Mouse (Mus musculus): Measurements from ENCODE around the gene 5830473C10Rik. TPM values are rescaled to one million over a fixed set of nuclear protein-coding genes. Genes with fewer than 3 reads are reported as not detected.

The 5830473C10Rik gene
- polyA plus RNA-seq (2021): 0.06 TPM

DNA sequence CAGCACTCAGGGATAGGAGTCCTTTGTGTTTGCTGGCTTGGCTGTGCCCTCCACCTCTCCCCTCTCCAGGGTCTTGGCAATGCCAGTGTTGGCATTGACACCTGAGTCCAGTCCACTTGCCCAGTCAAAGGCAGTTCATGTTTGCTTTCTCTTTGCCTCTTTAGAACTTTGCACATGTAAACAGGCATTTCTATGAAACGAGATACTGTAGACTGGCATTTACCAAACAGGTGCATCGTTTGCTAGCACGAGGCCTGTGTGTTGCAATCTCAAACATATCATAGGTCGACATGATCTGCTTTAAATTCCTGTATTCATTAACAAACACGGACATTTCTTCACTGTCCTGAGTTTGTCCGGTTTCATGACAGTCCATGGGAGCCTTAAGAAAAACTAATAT, at the start of gene 5830473C10Rik:
Gene 5830473C10Rik (plus strand): TSS at position 365 of the 400 bp plus-strand sequence.
- in situ Hi-C loops (cut with MboI; ENCODE audit: low pct_unique_long_range_greater_than_20kb): no loop called here
- ATAC-seq: no peak
- H3K27me3 ChIP-seq: no peaks in the 10 kb centered on the region
- ChIA-PET POLR2A (no interaction called here), CTCF (interaction anchor here (1.2 kb wide), 1 partner anchor 60 kb away, joined by 5 read pairs; no protein-coding TSS in a partner anchor)
- no peak for TF ChIP-seq CTCF (IDR thresholded peaks at IDR 0.05)
- no peak for DNase-seq (ENCODE audit: low read depth, low spot score)

DNA sequence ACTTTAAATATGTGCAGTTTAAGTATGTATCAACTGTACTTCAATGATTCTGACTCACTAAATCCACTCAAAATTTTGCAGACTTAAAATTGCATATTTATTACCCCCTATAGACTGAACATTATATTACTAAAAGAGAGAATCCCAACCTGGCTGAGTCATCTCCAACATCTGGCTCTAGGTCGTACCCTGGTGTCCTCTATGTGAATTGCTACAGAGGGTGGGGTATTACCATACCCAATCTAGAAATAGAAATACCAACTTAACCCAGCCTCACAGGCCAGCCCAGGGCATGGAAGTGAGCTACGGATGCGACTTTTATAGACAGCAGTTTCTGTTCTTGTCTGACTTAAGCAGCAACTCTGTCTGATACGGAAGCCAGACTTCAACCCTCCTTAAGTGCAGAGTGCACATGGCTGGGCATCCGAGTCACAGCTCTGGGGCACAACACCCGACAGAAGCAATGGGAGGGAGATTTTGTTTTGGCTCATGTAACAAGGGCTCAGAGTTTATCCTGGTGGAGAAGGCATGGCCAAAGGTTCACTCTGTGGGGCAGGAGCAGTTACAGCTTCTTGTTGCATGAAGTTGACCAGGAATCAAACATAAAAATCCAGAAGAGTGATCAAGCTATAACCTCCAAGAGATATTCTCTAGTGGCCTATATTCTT, 48.5 kb upstream of the 5830473C10Rik start:
- ChIA-PET POLR2A (no interaction called here), CTCF (interaction anchor here (1.3 kb wide), 2 partner anchors 10 to 12 kb away, joined by 3 read pairs; no protein-coding TSS in a partner anchor)
- DNase-seq (ENCODE audit: low read depth, low spot score): no peak
- H3K27me3 ChIP-seq: peaks cover 10% of the 10 kb centered on the region
- no peak for ATAC-seq
- no peak for TF ChIP-seq CTCF (IDR thresholded peaks at IDR 0.05)
- in situ Hi-C loops (cut with MboI; ENCODE audit: low pct_unique_long_range_greater_than_20kb): no loop called here

DNA sequence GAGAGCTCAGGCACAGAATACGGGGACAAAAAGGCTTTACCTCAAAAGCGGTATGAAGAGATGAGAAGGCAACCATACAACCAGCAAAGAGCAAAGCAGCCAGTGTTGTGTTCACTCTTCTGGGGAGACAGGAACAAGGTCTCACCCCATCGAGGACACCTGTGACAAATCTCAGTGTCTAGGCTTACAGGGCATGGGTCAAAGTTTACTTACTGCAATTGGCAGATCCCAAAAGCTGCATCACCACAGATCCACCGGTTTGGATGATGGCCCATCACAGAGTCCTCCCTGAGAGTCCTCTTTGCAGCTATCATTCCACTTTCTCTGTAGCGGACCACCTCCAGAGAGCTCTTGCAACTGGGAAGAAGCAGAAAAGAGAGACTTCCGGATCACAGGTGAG, 45.3 kb upstream of the 5830473C10Rik start:
- ChIA-PET CTCF (interaction anchor here (1.4 to 2.2 kb wide), 3 partner anchors 10 to 15 kb away, joined by 3 to 9 read pairs (median 6); no protein-coding TSS in a partner anchor), POLR2A (no interaction called here)
- in situ Hi-C loops (cut with MboI; ENCODE audit: low pct_unique_long_range_greater_than_20kb): no loop called here
- TF ChIP-seq CTCF (IDR thresholded peaks at IDR 0.05): no peak
- DNase-seq (ENCODE audit: low read depth, low spot score): no peak
- ATAC-seq: no peak
- peaks cover 5% of the 10 kb centered on the region for H3K27me3 ChIP-seq

DNA sequence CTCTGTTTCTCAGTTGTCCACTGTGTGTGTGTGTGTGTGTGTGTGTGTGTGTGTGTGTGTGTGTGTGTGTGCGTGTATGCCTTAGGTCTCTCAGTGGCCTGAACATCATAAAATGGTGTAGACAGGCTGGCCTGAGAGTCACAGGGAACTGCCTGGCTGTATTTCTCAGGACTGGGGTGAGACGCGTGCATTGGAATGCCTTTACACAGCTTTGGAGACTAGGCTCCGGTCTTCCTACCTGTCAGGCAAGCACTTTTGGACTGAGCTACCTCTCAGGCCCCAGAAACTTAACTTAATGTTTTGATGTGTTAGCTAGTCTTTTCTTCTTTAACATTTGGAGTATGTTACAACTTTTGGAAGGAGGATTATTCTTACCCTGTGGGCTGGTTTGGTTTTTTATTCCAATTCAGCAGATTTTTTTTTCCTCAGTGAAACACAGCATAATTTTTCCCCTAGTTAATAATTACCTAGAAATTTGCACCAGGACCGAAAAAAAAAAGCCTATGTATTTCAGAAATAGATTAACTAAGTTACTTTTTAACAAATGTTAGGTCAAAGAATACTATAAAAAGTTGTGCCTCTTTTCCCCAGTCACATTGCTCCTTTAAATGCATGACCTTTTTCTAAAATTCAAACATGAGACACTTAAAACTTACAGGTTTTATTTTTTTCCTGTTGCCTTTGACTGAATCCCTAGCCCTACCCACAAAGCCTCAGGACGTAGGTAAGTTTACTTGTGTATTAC, 42.4 kb upstream of the 5830473C10Rik start, which contains the start of gene Afm:
Gene Afm (plus strand): TSS at position 577 of the 745 bp plus-strand sequence.
- TF ChIP-seq CTCF (IDR thresholded peaks at IDR 0.05): no peak
- DNase-seq (ENCODE audit: low read depth, low spot score) (no peak), ATAC-seq (no peak)
- ChIA-PET CTCF (interaction anchor here (1.0 to 1.4 kb wide), 2 partner anchors 18 to 84 kb away, joined by 3 to 4 read pairs; no protein-coding TSS in a partner anchor), POLR2A (no interaction called here)
- H3K27me3 ChIP-seq: peaks cover under 1% of the 10 kb centered on the region
- in situ Hi-C loops (cut with MboI; ENCODE audit: low pct_unique_long_range_greater_than_20kb): no loop called here

DNA sequence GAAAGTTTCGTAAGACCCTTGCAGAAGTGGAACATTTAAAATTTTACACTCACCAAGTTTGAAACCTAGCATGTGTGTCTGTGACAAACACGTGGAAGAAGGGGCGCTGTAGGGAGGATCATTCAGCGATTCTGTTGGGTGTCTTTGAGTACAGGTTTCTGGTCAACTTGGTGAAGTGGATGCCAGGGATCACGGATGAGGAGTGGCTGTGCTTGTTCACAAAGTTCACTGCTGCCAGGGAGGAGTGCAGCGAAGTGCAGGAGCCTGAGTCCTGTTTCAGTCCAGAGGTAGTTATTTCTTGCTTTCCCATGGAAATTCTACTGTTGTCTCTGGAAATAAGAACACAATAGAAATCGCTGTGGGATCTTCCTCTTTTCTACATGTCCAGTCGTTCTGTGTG, 9.7 kb upstream of the 5830473C10Rik start:
- H3K27me3 ChIP-seq: peaks cover 5% of the 10 kb centered on the region
- no peak for TF ChIP-seq CTCF (IDR thresholded peaks at IDR 0.05)
- ATAC-seq: no peak
- ChIA-PET POLR2A (no interaction called here), CTCF (interaction anchor here (1.6 kb wide), 1 partner anchor 13 kb away, joined by 5 read pairs; no protein-coding TSS in a partner anchor)
- in situ Hi-C loops (cut with MboI; ENCODE audit: low pct_unique_long_range_greater_than_20kb): no loop called here
- DNase-seq (ENCODE audit: low read depth, low spot score): no peak

DNA sequence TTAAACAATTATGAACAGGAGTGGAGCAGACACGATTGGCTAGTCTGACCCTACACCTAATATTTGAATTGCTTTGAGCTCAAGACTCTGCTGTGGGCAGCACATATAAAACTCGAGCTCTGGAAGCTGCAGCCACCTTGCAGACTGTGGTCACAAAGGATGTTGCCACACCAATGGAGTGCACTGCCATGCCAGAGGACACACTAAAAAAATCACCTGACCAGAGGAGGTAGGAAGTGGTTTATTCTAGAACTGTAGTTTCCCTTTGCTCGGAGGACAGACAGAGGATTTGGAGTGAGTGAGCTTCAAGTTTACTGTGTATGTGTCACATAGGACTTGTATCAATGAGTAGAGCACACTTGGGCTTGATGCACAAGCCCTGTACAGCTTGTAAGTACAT, 4.9 kb upstream of the 5830473C10Rik start:
- no peaks in the 10 kb centered on the region for H3K27me3 ChIP-seq
- no peak for ATAC-seq
- no peak for DNase-seq (ENCODE audit: low read depth, low spot score)
- ChIA-PET CTCF (no interaction called here), POLR2A (no interaction called here)
- no peak for TF ChIP-seq CTCF (IDR thresholded peaks at IDR 0.05)
- in situ Hi-C loops (cut with MboI; ENCODE audit: low pct_unique_long_range_greater_than_20kb): no loop called here

DNA sequence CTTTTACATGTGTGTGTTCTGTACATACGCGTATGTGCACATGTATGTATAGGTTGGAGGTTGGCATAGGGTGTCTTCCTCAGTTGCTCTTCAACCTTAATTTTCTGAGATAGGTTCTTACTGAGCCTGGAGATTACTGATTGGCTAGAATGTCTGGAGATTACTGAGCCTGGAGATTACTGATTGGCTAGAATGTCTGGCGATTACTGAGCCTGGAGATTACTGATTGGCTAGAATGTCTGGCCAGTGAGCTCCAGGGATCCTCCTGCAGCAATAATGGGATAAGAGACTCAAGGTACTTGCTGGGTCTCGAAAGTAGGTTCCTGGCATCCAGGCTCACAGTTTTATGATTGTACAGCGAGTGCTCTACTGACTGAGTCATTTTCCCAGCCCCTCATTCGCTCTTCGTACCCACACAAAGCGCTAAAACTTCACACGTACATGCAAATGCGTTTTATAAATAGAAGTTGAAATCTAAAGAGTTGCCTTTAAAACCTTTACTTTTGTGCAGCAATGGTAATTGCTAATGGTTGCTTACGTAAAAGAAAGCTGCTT, 891 bp downstream of the 5830473C10Rik start:
- CTCF ChIA-PET: interaction anchor here (1.2 to 1.5 kb wide), 2 partner anchors 16 to 61 kb away, joined by 3 to 5 read pairs; no protein-coding TSS in a partner anchor
- no peaks in the 10 kb centered on the region for H3K27me3 ChIP-seq
- POLR2A ChIA-PET: no interaction called here
- no peak for TF ChIP-seq CTCF (IDR thresholded peaks at IDR 0.05)
- ATAC-seq: no peak
- in situ Hi-C loops (cut with MboI; ENCODE audit: low pct_unique_long_range_greater_than_20kb): no loop called here
- no peak for DNase-seq (ENCODE audit: low read depth, low spot score)

DNA sequence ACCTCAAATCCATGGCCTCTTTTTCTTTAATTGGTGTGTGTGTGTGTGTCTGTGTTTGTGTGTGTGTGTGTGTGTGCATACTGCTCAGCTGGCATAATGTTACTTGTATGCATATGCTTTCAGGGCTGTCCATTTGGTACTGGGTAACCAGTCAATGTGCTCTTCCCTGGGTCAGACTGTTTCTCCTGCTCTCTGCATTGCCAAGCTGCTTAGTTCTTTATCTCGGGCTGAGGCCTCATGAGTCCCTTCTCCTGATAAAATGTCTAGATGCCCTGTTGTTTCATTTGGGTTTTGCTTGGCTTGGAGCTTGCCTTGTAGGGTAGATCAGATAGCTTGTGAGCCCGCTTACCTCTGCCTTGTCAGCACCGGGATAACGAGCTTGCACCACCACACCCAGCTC, 2.0 kb downstream of the 5830473C10Rik start:
- TF ChIP-seq CTCF (IDR thresholded peaks at IDR 0.05): no peak
- POLR2A ChIA-PET: no interaction called here
- ATAC-seq (no peak), DNase-seq (ENCODE audit: low read depth, low spot score) (no peak)
- in situ Hi-C loops (cut with MboI; ENCODE audit: low pct_unique_long_range_greater_than_20kb): no loop called here
- CTCF ChIA-PET: interaction anchor here (0.9 to 1.6 kb wide), 3 partner anchors 14 to 82 kb away, joined by 3 read pairs; no protein-coding TSS in a partner anchor
- H3K27me3 ChIP-seq: no peaks in the 10 kb centered on the region

DNA sequence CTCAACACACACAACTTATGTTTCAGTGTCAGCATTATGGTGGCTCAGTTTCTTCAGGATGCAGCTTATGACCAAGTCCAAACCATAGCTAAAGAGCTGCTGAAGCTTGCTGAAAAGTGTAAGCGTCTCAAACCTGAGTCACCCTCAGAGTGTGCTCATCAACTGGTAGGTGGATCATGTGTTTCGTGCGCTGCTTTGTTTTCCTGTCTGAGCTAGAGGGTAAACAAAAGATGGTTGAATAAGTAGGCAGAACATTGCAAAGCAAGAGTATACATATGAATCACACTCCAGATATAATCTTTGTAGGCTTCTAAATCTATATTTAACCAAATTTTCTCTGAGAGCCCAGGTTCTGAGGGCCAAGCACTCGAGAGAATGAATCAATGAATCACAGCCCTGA, 3.3 kb downstream of the 5830473C10Rik start:
- H3K27me3 ChIP-seq: no peaks in the 10 kb centered on the region
- ChIA-PET CTCF (interaction anchor here (1.3 to 1.7 kb wide), 7 partner anchors 11 to 81 kb away, joined by 3 to 6 read pairs (median 5); no protein-coding TSS in a partner anchor), POLR2A (no interaction called here)
- in situ Hi-C loops (cut with MboI; ENCODE audit: low pct_unique_long_range_greater_than_20kb): no loop called here
- no peak for DNase-seq (ENCODE audit: low read depth, low spot score)
- TF ChIP-seq CTCF (IDR thresholded peaks at IDR 0.05): no peak
- ATAC-seq: no peak

DNA sequence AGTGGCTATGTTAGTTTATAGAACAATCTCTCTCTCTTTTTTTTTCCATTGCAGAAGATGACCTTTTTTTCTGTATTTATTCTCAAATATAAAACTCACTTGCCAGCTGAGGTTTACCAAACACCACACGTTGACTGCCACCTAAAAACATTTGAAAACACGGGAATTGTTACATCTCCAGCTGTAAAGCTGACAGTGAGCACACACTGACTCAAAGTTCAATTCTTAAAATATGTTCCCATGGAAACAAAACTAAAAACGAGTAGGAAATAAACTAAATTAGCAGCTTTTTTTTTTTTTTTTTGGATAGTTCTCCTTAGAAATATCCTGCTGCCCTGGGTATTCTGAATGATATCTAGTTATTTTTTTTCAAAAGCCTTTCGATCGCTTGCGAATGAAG, 4.3 kb downstream of the 5830473C10Rik start:
- CTCF ChIA-PET: interaction anchor here (0.8 to 1.7 kb wide), 4 partner anchors 10 to 23 kb away, joined by 3 to 6 read pairs (median 4); no protein-coding TSS in a partner anchor
- no peak for TF ChIP-seq CTCF (IDR thresholded peaks at IDR 0.05)
- DNase-seq (ENCODE audit: low read depth, low spot score) (no peak), ATAC-seq (no peak)
- POLR2A ChIA-PET: no interaction called here
- in situ Hi-C loops (cut with MboI; ENCODE audit: low pct_unique_long_range_greater_than_20kb): no loop called here
- H3K27me3 ChIP-seq: no peaks in the 10 kb centered on the region
